Mouse (Mus musculus) stomach, postnatal 0 days (tissue): ENCODE data around the gene Hivep2.

Experiments
- CTCF ChIP-seq: IDR thresholded peaks from 2 replicates; pipeline ENCODE4 v1.5.1; 2016; ENCODE audit warnings: antibody characterized with exemption, low read depth, mild to moderate bottlenecking, moderate library complexity
- EP300 ChIP-seq: optimal IDR thresholded peaks from 2 replicates; pipeline ENCODE3; 2016; ENCODE audit warnings: antibody characterized with exemption

- TF ChIP-seq CTCF (no peak), EP300 (no peak)
Measured at GRCm38 (mm10) chr10:13984233-13984632, 18.4 kb downstream of the Hivep2 start.
